Mouse (Mus musculus): ENCODE data around the gene Flywch2. TPM values are rescaled to one million over a fixed set of nuclear protein-coding genes. Genes with fewer than 3 reads are reported as not detected.
"Not testable (repeated sequence)": the region's sequence is repeated elsewhere in the genome, so short reads cannot be mapped to it uniquely, and the experiment has no call there.

Gene Flywch2
- polyA plus RNA-seq, 1 experiment = 54.6 TPM

GRCm38 (mm10) chr17:23789749-23790268 lies 3.9 kb upstream of the Flywch2 start:
- peak; percentile 23 for DNase-seq (ENCODE audit: low read depth)

DNA sequence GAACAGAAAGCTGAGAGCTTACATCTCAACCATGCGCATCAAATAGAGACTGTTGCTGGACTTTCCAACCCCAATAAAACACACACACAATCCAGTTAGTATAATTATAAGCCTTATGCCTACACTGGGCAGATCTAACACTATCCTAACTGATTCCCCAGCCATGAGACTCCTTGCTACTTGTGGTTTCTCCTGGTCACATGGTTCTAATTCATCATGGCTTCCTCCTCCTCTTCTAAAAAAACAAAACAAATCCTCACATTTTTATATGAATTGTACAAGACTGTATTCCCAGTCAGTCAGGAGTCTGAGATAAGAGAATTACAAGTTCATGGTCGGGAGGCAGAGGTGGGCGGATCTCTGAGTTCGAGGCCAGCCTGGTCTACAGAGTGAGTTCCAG lies 3.1 kb upstream of the Flywch2 start:
- no peak for DNase-seq (ENCODE audit: low read depth)
- TF ChIP-seq CTCF (IDR thresholded peaks at IDR 0.05; ENCODE audit: borderline replicate concordance, extremely low read depth, insufficient read depth, insufficient read length) = no peak
- no peak for TF ChIP-seq POLR2A (IDR thresholded peaks at IDR 0.05; ENCODE audit: borderline replicate concordance, extremely low read depth, insufficient read depth, insufficient read length, poor library complexity, severe bottlenecking)

More at GRCm38 (mm10) chr17:23789749-23790268, 3.9 kb upstream of the Flywch2 start:
- TF ChIP-seq CTCF (IDR thresholded peaks at IDR 0.05; ENCODE audit: borderline replicate concordance, extremely low read depth, insufficient read depth, insufficient read length) (no peak), POLR2A (IDR thresholded peaks at IDR 0.05; ENCODE audit: borderline replicate concordance, extremely low read depth, insufficient read depth, insufficient read length, poor library complexity, severe bottlenecking) (no peak)

GRCm38 (mm10) chr17:23786510-23786931 lies 640 bp upstream of the Flywch2 start:
- TF ChIP-seq POLR2A (IDR thresholded peaks at IDR 0.05; ENCODE audit: borderline replicate concordance, extremely low read depth, insufficient read depth, insufficient read length, poor library complexity, severe bottlenecking) (0 out of 2 replicates have a peak, but pooled peaks have one; percentile 5), CTCF (IDR thresholded peaks at IDR 0.05; ENCODE audit: borderline replicate concordance, extremely low read depth, insufficient read depth, insufficient read length) (no peak)

DNA sequence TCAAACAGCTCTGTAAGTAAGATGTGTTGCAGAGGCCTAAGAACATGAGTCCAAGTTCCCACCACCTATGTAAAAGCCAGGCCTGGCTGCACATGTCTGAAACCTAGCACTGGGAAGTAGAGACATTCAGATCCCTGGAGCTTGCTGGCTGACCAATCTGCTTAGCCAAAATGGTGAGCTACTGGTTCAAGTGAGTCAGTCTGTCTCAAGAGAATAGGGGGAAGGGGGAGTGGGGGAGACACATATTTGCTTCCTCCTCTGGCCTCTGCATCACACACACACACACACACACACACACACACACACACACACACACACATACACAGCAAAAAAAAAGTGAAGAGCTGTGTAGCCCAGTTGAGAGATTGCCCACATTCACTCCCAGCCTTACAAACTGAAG lies 2.5 kb downstream of the Flywch2 start:
- TF ChIP-seq POLR2A (IDR thresholded peaks at IDR 0.05; ENCODE audit: borderline replicate concordance, extremely low read depth, insufficient read depth, insufficient read length, poor library complexity, severe bottlenecking) (no peak), CTCF (IDR thresholded peaks at IDR 0.05; ENCODE audit: borderline replicate concordance, extremely low read depth, insufficient read depth, insufficient read length) (no peak)
- no peak for DNase-seq (ENCODE audit: low read depth)

More at GRCm38 (mm10) chr17:23786510-23786931, 640 bp upstream of the Flywch2 start:
- peak; percentile 81 for DNase-seq (ENCODE audit: low read depth)

GRCm38 (mm10) chr17:23778447-23778846 lies 7.4 kb downstream of the Flywch2 start:
- DNase-seq (ENCODE audit: low read depth) = no peak
- TF ChIP-seq CTCF (IDR thresholded peaks at IDR 0.05; ENCODE audit: borderline replicate concordance, extremely low read depth, insufficient read depth, insufficient read length) = no peak
- TF ChIP-seq POLR2A (IDR thresholded peaks at IDR 0.05; ENCODE audit: borderline replicate concordance, extremely low read depth, insufficient read depth, insufficient read length, poor library complexity, severe bottlenecking) = no peak

GRCm38 (mm10) chr17:23777141-23777540 lies 8.7 kb downstream of the Flywch2 start:
- no peak for DNase-seq (ENCODE audit: low read depth)

GRCm38 (mm10) chr17:23776216-23776615 lies 9.7 kb downstream of the Flywch2 start:
- TF ChIP-seq CTCF (IDR thresholded peaks at IDR 0.05; ENCODE audit: borderline replicate concordance, extremely low read depth, insufficient read depth, insufficient read length) (no peak), POLR2A (IDR thresholded peaks at IDR 0.05; ENCODE audit: borderline replicate concordance, extremely low read depth, insufficient read depth, insufficient read length, poor library complexity, severe bottlenecking) (no peak)
- DNase-seq (ENCODE audit: low read depth) = no peak

More at GRCm38 (mm10) chr17:23777141-23777540, 8.7 kb downstream of the Flywch2 start:
- no peak for TF ChIP-seq POLR2A (IDR thresholded peaks at IDR 0.05; ENCODE audit: borderline replicate concordance, extremely low read depth, insufficient read depth, insufficient read length, poor library complexity, severe bottlenecking)
- no peak for TF ChIP-seq CTCF (IDR thresholded peaks at IDR 0.05; ENCODE audit: borderline replicate concordance, extremely low read depth, insufficient read depth, insufficient read length)

- TF ChIP-seq CTCF (IDR thresholded peaks at IDR 0.05; ENCODE audit: borderline replicate concordance, extremely low read depth, insufficient read depth, insufficient read length) (peak; percentile 77), POLR2A (IDR thresholded peaks at IDR 0.05; ENCODE audit: borderline replicate concordance, extremely low read depth, insufficient read depth, insufficient read length, poor library complexity, severe bottlenecking) (no peak)
- DNase-seq (ENCODE audit: low read depth) = peak; percentile 79
These were observed 11.8 kb downstream of the Flywch2 start for GRCm38 (mm10) chr17:23774090-23774489.

- no peak for TF ChIP-seq CTCF (IDR thresholded peaks at IDR 0.05; ENCODE audit: borderline replicate concordance, extremely low read depth, insufficient read depth, insufficient read length)
- TF ChIP-seq POLR2A (IDR thresholded peaks at IDR 0.05; ENCODE audit: borderline replicate concordance, extremely low read depth, insufficient read depth, insufficient read length, poor library complexity, severe bottlenecking) = no peak
These were observed 12.2 kb downstream of the Flywch2 start for GRCm38 (mm10) chr17:23773676-23774075.

GRCm38 (mm10) chr17:23772219-23772556 lies 13.7 kb downstream of the Flywch2 start:
- not testable (repeated sequence) for DNase-seq (ENCODE audit: low read depth)

More at GRCm38 (mm10) chr17:23773676-23774075, 12.2 kb downstream of the Flywch2 start:
- no peak for DNase-seq (ENCODE audit: low read depth)

GRCm38 (mm10) chr17:23771284-23772218 lies 14.3 kb downstream of the Flywch2 start, which contains the start of gene Flywch1:
Flywch1 (minus strand) TSS chr17:23771602.
- TF ChIP-seq CTCF (IDR thresholded peaks at IDR 0.05; ENCODE audit: borderline replicate concordance, extremely low read depth, insufficient read depth, insufficient read length) (no peak), POLR2A (IDR thresholded peaks at IDR 0.05; ENCODE audit: borderline replicate concordance, extremely low read depth, insufficient read depth, insufficient read length, poor library complexity, severe bottlenecking) (peak; percentile 95)
- peak; percentile 100 for DNase-seq (ENCODE audit: low read depth)

Measured in brain, embryonic 14.5 days (tissue).